Mouse (Mus musculus): ENCODE results near the gene Ubash3b. TPM values are rescaled to one million over a fixed set of nuclear protein-coding genes. Genes with fewer than 3 reads are reported as not detected.

Gene Ubash3b
- total RNA-seq, 1 experiment = 2.8 TPM

DNA sequence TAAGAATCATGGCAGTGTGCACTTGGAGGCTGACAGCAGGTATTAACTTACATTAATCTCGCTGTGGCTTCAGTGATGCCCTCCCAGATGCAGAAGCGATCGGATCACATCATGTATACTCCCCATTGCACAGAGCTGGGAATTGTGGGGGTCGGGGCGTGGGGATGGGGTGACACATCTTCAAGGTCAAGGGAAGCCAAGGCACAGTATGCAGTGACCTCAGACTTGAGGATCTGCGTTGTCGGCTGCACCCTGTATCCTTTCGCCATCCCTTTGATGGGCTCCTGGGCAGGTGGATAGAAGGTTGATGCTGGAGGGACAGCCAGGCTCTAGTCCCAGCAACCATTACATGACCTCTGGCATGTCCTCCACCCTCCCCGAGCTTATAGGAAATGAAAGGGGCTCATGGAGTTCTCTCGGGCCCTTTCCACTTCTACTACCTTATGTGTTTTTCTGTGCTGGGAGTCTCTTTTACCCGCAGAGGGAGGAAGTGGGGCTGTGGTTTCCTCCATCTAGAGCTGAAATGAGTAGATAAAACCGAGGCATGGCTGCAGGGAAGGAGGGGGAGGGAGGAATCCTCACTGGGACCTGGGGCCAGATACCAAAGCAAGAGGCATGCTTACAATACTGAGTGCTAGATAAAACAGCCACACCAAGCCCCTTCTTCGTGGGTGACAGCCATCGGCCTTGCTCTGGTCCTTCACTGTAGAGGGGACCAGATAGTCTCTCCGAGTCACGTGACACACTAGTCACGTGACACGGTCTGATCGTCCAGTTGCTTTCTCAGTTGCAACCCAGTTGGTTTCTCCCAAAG is 88.1 kb downstream of the Ubash3b start:
- in situ Hi-C loops (cut with MboI; ENCODE audit: low sequenced_read_pairs in 2 of 2, unreplicated experiment in 2 of 2) = no loop called here
- Histone ChIP-seq H3K4me3 (ENCODE audit: insufficient read depth in 1 of 2, low read depth in 1 of 2, low read length in 2 of 2, poor library complexity in 1 of 2, severe bottlenecking in 1 of 2) (no peak overlapping the region), H3K27ac (ENCODE audit: insufficient read depth, low read depth, low read length, poor library complexity, severe bottlenecking) (no peak overlapping the region), H3K9ac (ENCODE audit: insufficient read depth, low read depth, low read length, poor library complexity, severe bottlenecking) (no peak overlapping the region), H3K4me1 (ENCODE audit: control insufficient read depth in 2 of 2, insufficient read depth in 2 of 2, low read length in 2 of 2, poor library complexity in 1 of 2) (no peaks in the 10 kb centered on the region), H3K9me3 (ENCODE audit: control insufficient read depth, insufficient read depth, low read depth, low read length) (no peaks in the 10 kb centered on the region), H3K36me3 (ENCODE audit: control insufficient read depth, insufficient read depth, low read length, poor library complexity, severe bottlenecking) (no peaks in the 10 kb centered on the region)
- no peak for DNase-seq (ENCODE audit: low read depth, low spot score)
- no peak for TF ChIP-seq CHD2 (IDR thresholded peaks at IDR 0.05; ENCODE audit: low read depth, low read length)
- TF ChIP-seq MAFK (IDR thresholded peaks at IDR 0.05; ENCODE audit: insufficient read depth, low read depth, low read length) = no peak
- TF ChIP-seq ZNF384 (IDR thresholded peaks at IDR 0.05; ENCODE audit: low read depth, low read length) = no peak
- TF ChIP-seq ZC3H11A (IDR thresholded peaks at IDR 0.05; ENCODE audit: borderline replicate concordance, low read depth, low read length) = no peak
- TF ChIP-seq HCFC1 (IDR thresholded peaks at IDR 0.05; ENCODE audit: borderline replicate concordance, insufficient read depth, low read length) = no peak

DNA sequence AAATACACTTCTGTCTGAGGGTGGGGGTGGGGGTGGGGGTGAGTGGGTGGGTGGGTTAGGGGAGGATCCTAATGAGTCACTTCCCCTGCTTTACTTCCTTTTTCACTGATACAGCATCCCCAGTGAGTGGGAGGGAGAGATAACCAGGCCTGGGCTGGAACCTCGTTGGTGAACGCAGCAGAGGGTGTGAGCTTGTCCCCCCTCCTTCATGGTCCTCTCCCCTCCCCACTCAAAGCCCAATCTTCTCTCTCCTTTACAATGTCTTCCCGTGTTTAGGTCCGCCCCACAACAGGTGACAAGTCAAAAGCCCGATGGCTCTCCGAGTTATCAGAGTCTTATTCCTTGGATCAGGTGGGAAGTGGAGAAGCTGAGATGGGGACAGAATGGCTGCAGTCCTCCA is 88.7 kb downstream of the Ubash3b start:
- Histone ChIP-seq H3K4me1 (ENCODE audit: control insufficient read depth in 2 of 2, insufficient read depth in 2 of 2, low read length in 2 of 2, poor library complexity in 1 of 2) (no peaks in the 10 kb centered on the region), H3K27ac (ENCODE audit: insufficient read depth, low read depth, low read length, poor library complexity, severe bottlenecking) (no peak overlapping the region), H3K36me3 (ENCODE audit: control insufficient read depth, insufficient read depth, low read length, poor library complexity, severe bottlenecking) (no peaks in the 10 kb centered on the region), H3K4me3 (ENCODE audit: insufficient read depth in 1 of 2, low read depth in 1 of 2, low read length in 2 of 2, poor library complexity in 1 of 2, severe bottlenecking in 1 of 2) (no peak overlapping the region), H3K9ac (ENCODE audit: insufficient read depth, low read depth, low read length, poor library complexity, severe bottlenecking) (no peak overlapping the region), H3K9me3 (ENCODE audit: control insufficient read depth, insufficient read depth, low read depth, low read length) (no peaks in the 10 kb centered on the region)
- TF ChIP-seq ZC3H11A (IDR thresholded peaks at IDR 0.05; ENCODE audit: borderline replicate concordance, low read depth, low read length) (no peak), MAFK (IDR thresholded peaks at IDR 0.05; ENCODE audit: insufficient read depth, low read depth, low read length) (no peak), HCFC1 (IDR thresholded peaks at IDR 0.05; ENCODE audit: borderline replicate concordance, insufficient read depth, low read length) (no peak), ZNF384 (IDR thresholded peaks at IDR 0.05; ENCODE audit: low read depth, low read length) (no peak), CHD2 (IDR thresholded peaks at IDR 0.05; ENCODE audit: low read depth, low read length) (no peak)
- DNase-seq (ENCODE audit: low read depth, low spot score) = no peak
- in situ Hi-C loops (cut with MboI; ENCODE audit: low sequenced_read_pairs in 2 of 2, unreplicated experiment in 2 of 2) = no loop called here

GRCm38 (mm10) chr9:41071906-41072511 is 89.5 kb downstream of the Ubash3b start:
- H3K4me3 ChIP-seq (ENCODE audit: insufficient read depth in 1 of 2, low read depth in 1 of 2, low read length in 2 of 2, poor library complexity in 1 of 2, severe bottlenecking in 1 of 2) = no peak overlapping the region
- no peaks in the 10 kb centered on the region for H3K36me3 ChIP-seq (ENCODE audit: control insufficient read depth, insufficient read depth, low read length, poor library complexity, severe bottlenecking)
- DNase-seq (ENCODE audit: low read depth, low spot score) = no peak
- no peak overlapping the region for H3K27ac ChIP-seq (ENCODE audit: insufficient read depth, low read depth, low read length, poor library complexity, severe bottlenecking)
- no peaks in the 10 kb centered on the region for H3K4me1 ChIP-seq (ENCODE audit: control insufficient read depth in 2 of 2, insufficient read depth in 2 of 2, low read length in 2 of 2, poor library complexity in 1 of 2)
- H3K9ac ChIP-seq (ENCODE audit: insufficient read depth, low read depth, low read length, poor library complexity, severe bottlenecking) = no peak overlapping the region
- H3K9me3 ChIP-seq (ENCODE audit: control insufficient read depth, insufficient read depth, low read depth, low read length) = no peaks in the 10 kb centered on the region
- no peak for TF ChIP-seq ZC3H11A (IDR thresholded peaks at IDR 0.05; ENCODE audit: borderline replicate concordance, low read depth, low read length)
- no peak for TF ChIP-seq ZNF384 (IDR thresholded peaks at IDR 0.05; ENCODE audit: low read depth, low read length)
- in situ Hi-C loops (cut with MboI; ENCODE audit: low sequenced_read_pairs in 2 of 2, unreplicated experiment in 2 of 2) = no loop called here

DNA sequence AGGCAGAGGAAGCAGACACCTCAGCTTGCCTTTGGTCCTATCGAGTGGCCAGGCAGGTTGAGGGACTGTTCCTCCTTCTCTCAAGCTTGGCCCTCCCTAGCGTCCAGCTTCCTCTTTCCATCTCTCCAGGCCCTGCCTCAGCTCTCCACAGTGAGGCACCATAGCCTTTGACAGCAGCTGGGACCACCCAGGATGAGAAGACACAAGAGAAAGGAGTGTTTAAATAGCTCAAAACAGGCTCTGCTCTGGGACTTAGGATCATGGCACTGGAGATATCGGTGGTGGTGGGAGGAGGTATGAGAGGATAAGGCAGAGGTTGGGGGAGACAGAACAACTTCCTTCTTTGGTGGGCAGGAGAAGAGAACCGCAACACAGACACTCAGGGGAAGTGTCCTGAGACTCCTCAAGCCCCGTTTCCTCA is 90.7 kb downstream of the Ubash3b start:
- no peak for DNase-seq (ENCODE audit: low read depth, low spot score)
- Histone ChIP-seq H3K9me3 (ENCODE audit: control insufficient read depth, insufficient read depth, low read depth, low read length) (no peaks in the 10 kb centered on the region), H3K4me1 (ENCODE audit: control insufficient read depth in 2 of 2, insufficient read depth in 2 of 2, low read length in 2 of 2, poor library complexity in 1 of 2) (no peaks in the 10 kb centered on the region), H3K27ac (ENCODE audit: insufficient read depth, low read depth, low read length, poor library complexity, severe bottlenecking) (no peak overlapping the region), H3K4me3 (ENCODE audit: insufficient read depth in 1 of 2, low read depth in 1 of 2, low read length in 2 of 2, poor library complexity in 1 of 2, severe bottlenecking in 1 of 2) (no peak overlapping the region), H3K9ac (ENCODE audit: insufficient read depth, low read depth, low read length, poor library complexity, severe bottlenecking) (no peak overlapping the region), H3K36me3 (ENCODE audit: control insufficient read depth, insufficient read depth, low read length, poor library complexity, severe bottlenecking) (no peaks in the 10 kb centered on the region)
- TF ChIP-seq ZNF384 (IDR thresholded peaks at IDR 0.05; ENCODE audit: low read depth, low read length) (no peak), ZC3H11A (IDR thresholded peaks at IDR 0.05; ENCODE audit: borderline replicate concordance, low read depth, low read length) (no peak), CHD2 (IDR thresholded peaks at IDR 0.05; ENCODE audit: low read depth, low read length) (no peak), HCFC1 (IDR thresholded peaks at IDR 0.05; ENCODE audit: borderline replicate concordance, insufficient read depth, low read length) (no peak), MAFK (IDR thresholded peaks at IDR 0.05; ENCODE audit: insufficient read depth, low read depth, low read length) (no peak)
- in situ Hi-C loops (cut with MboI; ENCODE audit: low sequenced_read_pairs in 2 of 2, unreplicated experiment in 2 of 2) = no loop called here
